Mouse (Mus musculus): ENCODE measurements at regions not wholly inside any gene's neighbourhood (a gene's known extent, or its start where the extent isn't known, plus 50 kb on each side); places are given as distances from the start of the nearest gene placed in this dataset.

DNA sequence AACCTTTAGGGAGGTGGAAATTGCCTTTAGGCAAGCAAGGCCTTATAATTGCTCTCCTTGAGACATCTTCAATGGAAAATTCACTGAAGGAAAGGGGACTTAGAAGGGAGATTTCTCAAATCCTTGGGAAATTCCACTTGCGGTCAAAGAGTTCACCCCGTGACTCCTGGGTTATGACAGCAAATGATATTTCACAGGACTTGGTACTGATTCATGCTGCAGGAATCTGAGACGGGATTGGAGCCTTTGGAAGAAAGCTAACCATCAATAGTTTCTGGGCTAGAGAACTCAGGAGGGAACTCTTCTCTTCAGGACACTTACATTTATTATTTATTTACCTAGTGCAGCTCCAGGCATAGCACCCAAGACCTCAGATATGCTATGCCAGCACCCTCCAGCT, 52.8 kb upstream of the Cxcl5 start:
- DNase-seq (ENCODE audit: low read depth), result no peak

DNA sequence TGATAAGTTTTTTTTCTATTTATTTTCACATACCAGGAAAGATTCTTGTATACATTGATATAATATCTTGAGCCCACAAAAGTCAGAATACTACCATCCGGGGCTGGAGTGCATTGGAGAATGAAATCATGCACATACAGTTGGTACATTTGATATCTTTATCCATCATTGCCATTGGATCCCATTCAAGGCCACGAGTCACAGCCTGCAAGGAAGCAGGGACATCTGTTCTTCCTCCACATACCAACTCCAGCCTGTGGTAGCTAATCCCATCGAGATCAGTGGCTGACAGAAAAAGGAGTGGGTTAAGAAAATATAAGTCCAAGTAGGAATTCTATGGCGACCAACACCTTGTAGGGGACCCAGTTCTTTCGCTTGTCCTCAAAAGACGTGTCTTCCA, 55.5 kb upstream of the Cxcl5 start:
- no peak for DNase-seq (ENCODE audit: low read depth)

DNA sequence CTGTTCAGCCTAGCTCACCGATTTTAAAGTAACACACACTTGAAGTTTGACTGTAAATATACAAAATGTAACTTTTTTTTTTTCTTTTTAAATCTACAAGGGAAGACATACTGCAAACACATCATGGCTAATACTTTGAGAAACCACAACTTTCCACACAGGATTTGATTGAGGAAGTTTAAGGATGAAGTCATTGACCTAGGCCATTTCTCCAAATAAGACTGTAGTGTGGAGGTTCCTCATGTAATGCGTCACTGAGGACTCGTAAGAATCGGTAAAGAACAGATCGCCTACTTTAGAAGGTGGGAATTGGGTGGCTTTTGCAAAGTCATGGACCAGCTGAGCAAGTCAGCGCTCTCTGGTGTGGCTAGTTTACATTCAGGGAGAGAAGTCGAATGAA, 59.0 kb upstream of the Cxcl5 start:
- no peak for DNase-seq (ENCODE audit: low read depth)

DNA sequence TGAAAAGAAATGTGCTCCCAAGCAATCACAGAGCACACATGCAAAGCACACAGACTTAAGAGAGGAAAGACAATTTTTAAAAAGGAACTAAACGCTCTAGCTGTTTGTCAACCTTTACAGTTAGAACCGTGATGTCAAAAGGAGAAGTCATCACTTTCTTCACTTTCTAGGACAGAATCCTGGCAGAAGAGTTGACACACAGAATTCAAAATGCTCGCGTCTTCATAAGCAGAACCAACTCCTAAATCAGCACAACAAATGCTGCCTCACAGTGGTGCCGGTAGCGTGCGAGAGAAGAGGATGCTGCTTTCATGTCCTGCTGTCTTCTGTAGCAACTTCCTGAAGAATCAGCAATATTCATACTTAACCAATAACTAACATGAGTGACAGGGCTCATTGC, 55.6 kb upstream of the Rassf6 start:
- DNase-seq (ENCODE audit: low read depth), result peak; percentile 30

DNA sequence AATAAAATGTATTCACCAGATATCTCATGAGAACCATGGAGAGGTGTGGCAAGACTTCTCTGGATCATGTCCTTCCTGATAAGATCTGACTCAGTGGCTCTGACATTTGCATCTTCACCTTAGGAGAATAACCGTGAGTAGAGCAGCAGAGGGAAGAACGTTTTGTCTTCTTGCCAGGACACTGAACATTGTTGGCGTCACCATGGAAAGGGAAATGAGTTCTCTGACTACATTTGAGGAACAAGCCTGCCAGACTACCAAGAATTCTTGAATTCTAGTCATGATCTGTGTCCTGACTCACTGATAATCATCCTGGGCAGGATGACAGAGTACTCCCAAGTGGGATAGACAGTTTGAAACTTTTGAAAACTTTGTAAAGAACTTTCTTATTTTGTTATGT, 54.0 kb upstream of the Rassf6 start:
- peak; percentile 14 for DNase-seq (ENCODE audit: low read depth)

DNA sequence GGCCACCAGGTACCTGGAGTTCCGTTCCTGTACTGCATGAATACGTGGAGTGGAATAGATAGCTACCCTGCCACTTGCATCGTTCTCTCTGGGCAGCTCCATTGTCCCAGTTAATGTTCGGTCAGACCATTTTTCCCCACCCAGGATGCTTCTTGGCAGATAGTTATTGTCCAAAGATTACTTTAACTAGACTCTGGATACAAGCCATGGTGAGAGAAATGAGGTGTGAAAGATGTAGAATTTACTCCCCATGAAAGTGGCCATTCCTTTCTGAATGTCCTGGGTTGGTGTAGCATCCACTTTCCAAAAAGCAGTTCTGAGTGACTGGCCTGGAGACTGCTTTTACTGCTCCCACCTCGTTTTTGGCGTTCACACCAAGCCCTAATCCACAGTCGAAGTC, 50.3 kb upstream of the Rassf6 start:
- DNase-seq (ENCODE audit: low read depth), result no peak

All from c-Kit-positive CD71-negative TER-119-negative erythroid progenitor cells, embryonic 14.5 days (primary cell).